Mouse (Mus musculus): ENCODE results near the gene Arl13a.
"Not testable (repeated sequence)": the region's sequence is repeated elsewhere in the genome, so short reads cannot be mapped to it uniquely, and the experiment has no call there.

The Arl13a gene

GRCm38 (mm10) chrX:134187201-134187600 lies at the start of gene Arl13a:
Arl13a (plus strand) TSS chrX:134187501.
- not testable (repeated sequence) for DNase-seq

- no peak for DNase-seq
These were observed 47.3 kb upstream of the Arl13a start for GRCm38 (mm10) chrX:134140024-134140423.

GRCm38 (mm10) chrX:134141551-134141950 lies 45.8 kb upstream of the Arl13a start:
- DNase-seq = no peak

GRCm38 (mm10) chrX:134141986-134142385 lies 45.3 kb upstream of the Arl13a start:
- no peak for DNase-seq

GRCm38 (mm10) chrX:134158151-134158550 lies 29.1 kb upstream of the Arl13a start:
- DNase-seq = no peak

- no peak for DNase-seq
These were observed 26.9 kb upstream of the Arl13a start for GRCm38 (mm10) chrX:134160442-134160841.

- no peak for DNase-seq
These were observed 25.1 kb upstream of the Arl13a start, which contains the start of gene Xkrx for GRCm38 (mm10) chrX:134162043-134162720. Xkrx (minus strand) TSS chrX:134162076.

- no peak for DNase-seq
These were observed 24.5 kb upstream of the Arl13a start for GRCm38 (mm10) chrX:134162826-134163225.

- no peak for DNase-seq
These were observed 23.8 kb upstream of the Arl13a start for GRCm38 (mm10) chrX:134163484-134163883.

GRCm38 (mm10) chrX:134170584-134170983 lies 16.7 kb upstream of the Arl13a start:
- no peak for DNase-seq

- no peak for DNase-seq
These were observed 12.6 kb upstream of the Arl13a start for GRCm38 (mm10) chrX:134174699-134175098.

- no peak for DNase-seq
These were observed 21.2 kb downstream of the Arl13a start for GRCm38 (mm10) chrX:134208491-134208890.

- DNase-seq = no peak
These were observed 23.9 kb downstream of the Arl13a start for GRCm38 (mm10) chrX:134211151-134211642.

- DNase-seq = no peak
These were observed 30.9 kb downstream of the Arl13a start for GRCm38 (mm10) chrX:134218161-134218560.

GRCm38 (mm10) chrX:134220618-134221017 lies 33.3 kb downstream of the Arl13a start:
- DNase-seq = no peak

- DNase-seq = no peak
These were observed 34.6 kb downstream of the Arl13a start, which contains the start of gene Nox1 for GRCm38 (mm10) chrX:134221856-134222255. Nox1 (minus strand) TSS chrX:134221956.

- DNase-seq = no peak
These were observed 45.7 kb downstream of the Arl13a start for GRCm38 (mm10) chrX:134233048-134233447.

GRCm38 (mm10) chrX:134238266-134238665 lies 51.0 kb downstream of the Arl13a start:
- DNase-seq = no peak

- DNase-seq = no peak
These were observed 58.6 kb downstream of the Arl13a start for GRCm38 (mm10) chrX:134245946-134246345.

- DNase-seq = no peak
These were observed 60.9 kb downstream of the Arl13a start for GRCm38 (mm10) chrX:134248202-134248601.

Measured in right cerebral cortex, postnatal 14 days (tissue).